Mouse (Mus musculus) hindbrain, postnatal 0 days (tissue): ENCODE measurements at regions not wholly inside any gene's neighbourhood (a gene's known extent, or its start where the extent isn't known, plus 50 kb on each side); places are given as distances from the start of the nearest gene placed in this dataset.
A peak's percentile ranks its signal among the peaks of the same experiment; 100 is the strongest.

Source experiments
- ATAC-seq: fragments of 200-750 bp; cut with Nextera tagmentation; 2 replicates; pipeline ENCODE4 v1.8.0; 2017; ENCODE audit warnings: mild to moderate bottlenecking, moderate TSS enrichment, moderate library complexity
- DNase-seq: peaks from one replicate; pipeline ENCODE4 v3.0.0-alpha.2; 2015; ENCODE audit warnings: low spot score
- H3K27ac ChIP-seq: fragments of 300-500 bp; sonication (generic); 2 replicates; pipeline ENCODE4 v1.5.1; 2014; ENCODE audit warnings: mild to moderate bottlenecking
- H3K27me3 ChIP-seq: fragments of 300-500 bp; sonication (generic); 2 replicates; pipeline ENCODE4 v1.6.1; 2014; ENCODE audit warnings: low read length, mixed read lengths; ENCODE audit not compliant: insufficient read depth
- H3K36me3 ChIP-seq: fragments of 300-500 bp; sonication (generic); 2 replicates; pipeline ENCODE4 v1.6.1; 2014; ENCODE audit warnings: low read length, mixed read lengths; ENCODE audit not compliant: insufficient read depth
- H3K4me1 ChIP-seq: fragments of 300-500 bp; sonication (generic); 2 replicates; pipeline ENCODE4 v1.6.1; 2014; ENCODE audit warnings: antibody characterized with exemption, low read length, mixed read lengths; ENCODE audit not compliant: insufficient read depth
- H3K4me2 ChIP-seq: fragments of 300-500 bp; sonication (generic); 2 replicates; pipeline ENCODE4 v1.6.1; 2014; ENCODE audit warnings: low read depth, mild to moderate bottlenecking, low read length, moderate library complexity, mixed read lengths
- H3K4me3 ChIP-seq: fragments of 300-500 bp; sonication (generic); 2 replicates; pipeline ENCODE4 v1.5.1; 2014; ENCODE audit warnings: low read length
- H3K9ac ChIP-seq: fragments of 300-500 bp; sonication (generic); replicated peaks from 2 replicates; pipeline ENCODE4 v1.6.1; 2014; ENCODE audit warnings: mild to moderate bottlenecking, low read length, moderate library complexity, mixed read lengths
- H3K9me3 ChIP-seq: fragments of 300-500 bp; sonication (generic); 2 replicates; pipeline ENCODE4 v1.6.1; 2016; ENCODE audit warnings: low read length, mixed read lengths
- CTCF ChIP-seq: IDR thresholded peaks from 2 replicates; pipeline ENCODE4 v1.5.1; 2016; ENCODE audit warnings: antibody characterized with exemption, control low read depth, low read depth
- WGBS: fragments of 180-500 bp; shearing (Covaris S2); extraction: QIAGEN DNeasy Blood & Tissue Kit; methylation state at CpG from one replicate; pipeline ENCODE4 v1.1.7; 2014; 5-methylcytosine and 5-hydroxymethylcytosine counted together

DNA sequence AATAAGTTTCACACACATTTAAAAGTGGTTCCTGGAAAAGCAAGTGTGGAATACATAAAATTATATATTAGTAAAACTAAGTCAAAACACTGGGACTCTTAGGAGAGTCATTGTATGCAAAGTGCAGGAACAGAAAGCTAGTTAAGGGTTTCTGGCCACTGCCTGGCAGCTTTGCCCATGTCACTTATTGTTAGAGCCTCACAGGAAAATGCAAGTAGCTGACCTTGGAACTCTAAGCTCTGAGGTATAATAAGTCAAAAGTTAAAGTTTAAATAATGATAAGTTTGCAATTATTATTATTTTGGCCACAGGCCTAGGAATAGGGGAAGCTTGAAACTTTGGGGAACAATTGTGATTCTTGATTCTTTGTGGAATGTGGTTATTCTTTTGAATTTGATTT lies 3858.8 kb downstream of the 9330182O14Rik start:
- no peak overlapping the region for H3K9ac ChIP-seq
- H3K4me2 ChIP-seq = no peak overlapping the region
- H3K9me3 ChIP-seq = no peaks in the 10 kb centered on the region
- no peak overlapping the region for H3K27ac ChIP-seq
- no peak for DNase-seq
- TF ChIP-seq CTCF = no peak
- no peak for ATAC-seq
- no peaks in the 10 kb centered on the region for H3K36me3 ChIP-seq
- H3K4me3 ChIP-seq = no peak overlapping the region
- no peaks in the 10 kb centered on the region for H3K4me1 ChIP-seq
- no peaks in the 10 kb centered on the region for H3K27me3 ChIP-seq

DNA sequence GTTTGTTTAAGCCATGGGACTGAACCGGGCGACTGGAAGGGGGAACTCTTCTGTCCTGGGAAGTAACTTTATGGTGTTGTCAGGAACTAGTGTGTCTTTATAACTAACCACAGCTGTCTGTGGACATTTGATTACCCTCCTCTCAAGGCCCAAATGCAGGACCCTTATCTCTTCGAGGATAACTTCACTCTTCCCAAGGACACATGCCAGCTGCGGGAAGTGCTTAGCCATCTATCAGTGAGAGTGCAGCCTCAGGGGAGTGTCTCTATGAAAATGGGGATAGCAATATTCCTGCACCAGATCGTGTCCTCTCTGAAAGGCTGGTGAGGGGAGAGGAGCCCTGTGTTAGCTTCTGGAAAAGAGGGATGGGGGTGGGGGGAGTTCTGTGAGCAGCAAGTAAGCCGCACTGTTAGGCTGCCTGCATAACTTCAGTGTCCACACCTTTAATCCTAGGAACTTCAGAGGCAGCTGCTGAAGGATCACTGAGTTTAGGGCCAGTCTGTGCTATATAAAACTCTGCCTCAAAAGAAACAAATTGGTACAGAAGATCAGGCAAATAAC lies 3892.4 kb downstream of the 9330182O14Rik start:
- Histone ChIP-seq H3K36me3 (no peaks in the 10 kb centered on the region), H3K27me3 (no peaks in the 10 kb centered on the region), H3K4me3 (no peak overlapping the region), H3K4me2 (no peak overlapping the region), H3K4me1 (no peaks in the 10 kb centered on the region), H3K9me3 (no peaks in the 10 kb centered on the region), H3K9ac (no peak overlapping the region), H3K27ac (no peak overlapping the region)
- 66% methylated on average over 6 of the region's 6 CpGs for WGBS
- no peak for TF ChIP-seq CTCF
- DNase-seq (no peak), ATAC-seq (no peak)

DNA sequence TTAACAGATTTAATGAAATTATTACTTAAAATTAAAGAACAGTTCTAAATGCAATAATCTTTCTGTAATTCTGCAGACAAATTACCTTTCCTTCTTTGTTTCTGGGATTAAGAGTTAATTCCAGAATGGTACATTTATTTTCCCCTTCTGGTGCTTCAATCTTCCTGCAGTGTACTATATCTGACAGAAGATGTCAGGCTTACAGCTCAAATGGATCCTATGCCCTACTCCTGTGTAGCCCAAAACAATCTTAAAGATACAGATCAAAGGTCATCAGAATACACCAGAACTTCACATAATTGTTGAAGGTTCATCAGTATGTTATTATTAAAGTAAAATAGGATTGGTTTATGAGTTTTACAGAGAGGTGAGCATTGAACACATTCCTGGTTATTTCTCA lies 3901.7 kb downstream of the 9330182O14Rik start:
- ATAC-seq = peak; percentile 53; the same call in 1 of the 2 replicates

DNA sequence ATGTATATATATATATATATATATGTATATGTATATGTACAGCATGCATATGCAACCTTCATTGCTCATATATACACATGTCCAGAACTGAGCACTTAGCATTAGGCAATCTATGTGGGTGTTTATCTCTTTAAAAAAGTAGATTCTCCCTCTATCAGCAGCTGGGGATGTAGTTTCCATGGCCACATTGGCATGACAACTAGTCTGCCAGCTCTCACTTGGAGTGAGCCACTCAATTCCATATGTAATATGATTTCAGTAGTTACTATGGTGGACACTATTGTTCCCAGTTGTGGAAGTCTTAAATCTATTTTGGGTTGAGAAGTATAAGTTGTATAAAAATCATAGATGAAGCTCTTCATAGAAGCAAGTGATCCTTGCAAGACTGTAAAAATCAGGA lies 3903.7 kb downstream of the 9330182O14Rik start:
- H3K27ac ChIP-seq = no peak overlapping the region
- ATAC-seq = no peak
- H3K9ac ChIP-seq = no peak overlapping the region
- no peak for DNase-seq
- H3K4me1 ChIP-seq = no peaks in the 10 kb centered on the region
- no peaks in the 10 kb centered on the region for H3K9me3 ChIP-seq
- no peak overlapping the region for H3K4me2 ChIP-seq
- no peak overlapping the region for H3K4me3 ChIP-seq
- TF ChIP-seq CTCF = no peak
- H3K36me3 ChIP-seq = no peaks in the 10 kb centered on the region
- H3K27me3 ChIP-seq = no peaks in the 10 kb centered on the region

More for the DNA sequence above, 3901.7 kb downstream of the 9330182O14Rik start:
- no peak overlapping the region for H3K9ac ChIP-seq
- no peaks in the 10 kb centered on the region for H3K4me1 ChIP-seq
- no peaks in the 10 kb centered on the region for H3K36me3 ChIP-seq
- no peaks in the 10 kb centered on the region for H3K27me3 ChIP-seq
- no peak overlapping the region for H3K4me3 ChIP-seq
- H3K9me3 ChIP-seq = no peaks in the 10 kb centered on the region
- DNase-seq = peak; percentile 59
- TF ChIP-seq CTCF = peak; percentile 72
- H3K27ac ChIP-seq = no peak overlapping the region
- no peak overlapping the region for H3K4me2 ChIP-seq

GRCm38 (mm10) chr15:44050565-44051274 lies 3916.6 kb downstream of the 9330182O14Rik start:
- Histone ChIP-seq H3K4me3 (no peak overlapping the region), H3K4me2 (no peak overlapping the region), H3K9me3 (no peaks in the 10 kb centered on the region), H3K36me3 (no peaks in the 10 kb centered on the region), H3K9ac (no peak overlapping the region), H3K27ac (no peak overlapping the region), H3K27me3 (no peaks in the 10 kb centered on the region), H3K4me1 (no peaks in the 10 kb centered on the region)
- 45% methylated on average over 1 of the region's 1 CpGs for WGBS
- ATAC-seq (no peak), DNase-seq (peak; percentile 32)
- no peak for TF ChIP-seq CTCF

DNA sequence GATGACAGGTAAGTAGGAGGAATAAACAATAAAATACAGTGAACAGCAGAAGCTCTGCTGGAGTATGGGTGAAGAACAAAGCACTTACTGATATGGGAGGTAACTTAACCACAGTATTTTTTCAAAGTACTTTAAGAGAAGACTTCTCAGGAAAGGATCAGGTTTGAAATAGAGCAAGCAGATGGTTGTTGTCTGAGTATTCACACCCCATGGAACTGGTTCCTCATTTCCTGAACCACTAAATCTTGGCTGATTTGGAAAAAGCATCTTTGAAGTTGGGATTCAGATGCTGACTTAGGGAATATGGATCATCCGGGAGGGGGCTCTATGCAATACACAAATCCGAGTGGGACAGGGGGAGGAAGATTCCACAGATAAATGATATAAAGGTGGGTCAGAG lies 3930.7 kb downstream of the 9330182O14Rik start:
- Histone ChIP-seq H3K27ac (no peak overlapping the region), H3K4me1 (no peaks in the 10 kb centered on the region), H3K36me3 (no peaks in the 10 kb centered on the region), H3K27me3 (no peaks in the 10 kb centered on the region), H3K4me2 (no peak overlapping the region), H3K9ac (no peak overlapping the region), H3K9me3 (no peaks in the 10 kb centered on the region), H3K4me3 (no peak overlapping the region)
- ATAC-seq (no peak), DNase-seq (no peak)
- 88% methylated on average over 2 of the region's 2 CpGs for WGBS
- TF ChIP-seq CTCF = no peak

- H3K4me1 ChIP-seq = no peaks in the 10 kb centered on the region
- H3K9ac ChIP-seq = no peak overlapping the region
- H3K4me3 ChIP-seq = no peak overlapping the region
- H3K27ac ChIP-seq = no peak overlapping the region
- no peaks in the 10 kb centered on the region for H3K36me3 ChIP-seq
- WGBS = 71% methylated on average over 1 of the region's 1 CpGs
- H3K27me3 ChIP-seq = no peaks in the 10 kb centered on the region
- no peak for TF ChIP-seq CTCF
- H3K9me3 ChIP-seq = no peaks in the 10 kb centered on the region
- no peak for ATAC-seq
- DNase-seq = no peak
- no peak overlapping the region for H3K4me2 ChIP-seq
Observed at GRCm38 (mm10) chr15:44083680-44084079, 3949.5 kb downstream of the 9330182O14Rik start.
